Mouse (Mus musculus) stomach, postnatal 0 days (tissue): ENCODE measurements at regions not wholly inside any gene's neighbourhood (a gene's known extent, or its start where the extent isn't known, plus 50 kb on each side); places are given as distances from the start of the nearest gene placed in this dataset.

ENCODE experiments used
- CTCF ChIP-seq: IDR thresholded peaks from 2 replicates; pipeline ENCODE4 v1.5.1; 2016; ENCODE audit warnings: antibody characterized with exemption, low read depth, mild to moderate bottlenecking, moderate library complexity
- EP300 ChIP-seq: optimal IDR thresholded peaks from 2 replicates; pipeline ENCODE3; 2016; ENCODE audit warnings: antibody characterized with exemption

- TF ChIP-seq CTCF (no peak), EP300 (no peak)
Measured at GRCm38 (mm10) chr6:99833323-99833722, 107.1 kb upstream of the Prok2 start.
